Mouse (Mus musculus) hindbrain, embryonic 15.5 days (tissue): ENCODE measurements around the gene Fcmr. TPM values are rescaled to one million over a fixed set of nuclear protein-coding genes. Genes with fewer than 3 reads are reported as not detected.

Experiments used
- ATAC-seq: fragments of 200-750 bp; cut with Nextera tagmentation; 2 replicates; pipeline ENCODE4 v1.8.0; 2017; ENCODE audit warnings: low read depth, moderate number of reproducible peaks, moderate TSS enrichment; ENCODE audit not compliant: low FRiP score
- H3K27ac ChIP-seq: fragments of 300-500 bp; sonication (generic); replicated peaks from 2 replicates; pipeline ENCODE4 v1.5.1; 2015; ENCODE audit warnings: mild to moderate bottlenecking, inconsistent platforms
- H3K27me3 ChIP-seq: fragments of 300-500 bp; sonication (generic); 2 replicates; pipeline ENCODE4 v1.6.1; 2015; ENCODE audit warnings: control low read depth, inconsistent platforms
- H3K36me3 ChIP-seq: fragments of 300-500 bp; sonication (generic); 2 replicates; pipeline ENCODE4 v1.6.1; 2015; ENCODE audit warnings: control low read depth, inconsistent platforms
- H3K4me1 ChIP-seq: fragments of 300-500 bp; sonication (generic); replicated peaks from 2 replicates; pipeline ENCODE4 v1.6.1; 2015; ENCODE audit warnings: control low read depth, inconsistent platforms
- H3K4me2 ChIP-seq: fragments of 300-500 bp; sonication (generic); 2 replicates; pipeline ENCODE4 v1.6.1; 2015; ENCODE audit warnings: moderate library complexity, mild to moderate bottlenecking, inconsistent platforms
- H3K4me3 ChIP-seq: fragments of 300-500 bp; sonication (generic); 2 replicates; pipeline ENCODE4 v1.5.1; 2015; ENCODE audit warnings: mild to moderate bottlenecking, inconsistent platforms
- H3K9ac ChIP-seq: fragments of 300-500 bp; sonication (generic); 2 replicates; pipeline ENCODE4 v1.6.1; 2015; ENCODE audit warnings: inconsistent platforms
- H3K9me3 ChIP-seq: fragments of 300-500 bp; sonication (generic); 2 replicates; pipeline ENCODE4 v1.6.1; 2016; ENCODE audit warnings: control low read depth, inconsistent platforms
- WGBS: fragments of 180-500 bp; shearing (Covaris S2); methylation state at CpG from one replicate; pipeline ENCODE4 v1.1.7; 2015; 5-methylcytosine and 5-hydroxymethylcytosine counted together
- polyA plus RNA-seq: library from polyadenylated mRNA; unstranded; fragments of >200 nt; fragmentation: Nextera tagmentation; extraction: Ambion mirVana; gene quantifications from 2 replicates; pipeline ENCODE4 v1.2.1, GENCODE M21; 2015

Fcmr gene
- 0.92 and 1.3 TPM in 2 replicates for polyA plus RNA-seq

DNA sequence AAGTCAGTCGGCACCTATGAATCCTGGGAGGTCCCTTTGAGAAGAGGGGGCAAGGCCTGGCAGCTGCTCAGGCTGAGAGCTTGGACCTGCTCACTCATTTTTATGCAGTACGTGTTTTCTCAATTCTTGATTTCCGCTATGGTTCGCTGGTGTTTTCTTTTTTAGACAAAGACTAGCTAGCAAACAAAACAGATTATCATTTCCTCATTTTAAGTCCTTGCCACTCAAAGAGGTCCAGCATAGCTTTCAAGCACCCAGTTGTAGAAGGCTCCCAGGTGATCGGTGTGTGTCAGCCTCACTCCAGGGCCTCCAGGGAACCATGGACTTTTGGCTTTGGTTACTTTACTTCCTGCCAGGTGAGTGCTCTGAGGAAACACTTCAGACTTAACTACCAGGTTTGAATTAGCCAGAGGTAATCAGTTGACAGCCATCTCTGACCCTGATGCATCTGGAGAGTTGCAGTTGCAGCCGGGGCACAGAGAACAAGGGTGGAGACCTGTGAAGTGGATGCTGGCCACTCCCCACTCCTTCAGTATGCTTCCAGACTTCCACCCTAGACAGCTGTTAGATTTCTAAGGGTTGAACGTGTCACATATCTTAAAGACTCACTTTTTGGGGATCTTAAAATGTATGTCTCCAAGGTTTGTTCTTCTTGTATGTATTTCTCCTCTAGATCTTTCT, at the start of gene Fcmr:
Gene Fcmr (plus strand): TSS at position 129 of the 681 bp plus-strand sequence.
- Histone ChIP-seq H3K4me2 (no peak within 1 kb of the TSS), H3K27me3 (no peaks in the 10 kb centered on the region), H3K9me3 (no peaks in the 10 kb centered on the region), H3K9ac (no peak within 1 kb of the TSS), H3K27ac (no peak within 1 kb of the TSS), H3K36me3 (no peaks in the 10 kb centered on the region), H3K4me1 (no peaks in the 10 kb centered on the region), H3K4me3 (no peak within 1 kb of the TSS)
- WGBS: 78% methylated on average over 7 of the region's 7 CpGs
- ATAC-seq: no peak

DNA sequence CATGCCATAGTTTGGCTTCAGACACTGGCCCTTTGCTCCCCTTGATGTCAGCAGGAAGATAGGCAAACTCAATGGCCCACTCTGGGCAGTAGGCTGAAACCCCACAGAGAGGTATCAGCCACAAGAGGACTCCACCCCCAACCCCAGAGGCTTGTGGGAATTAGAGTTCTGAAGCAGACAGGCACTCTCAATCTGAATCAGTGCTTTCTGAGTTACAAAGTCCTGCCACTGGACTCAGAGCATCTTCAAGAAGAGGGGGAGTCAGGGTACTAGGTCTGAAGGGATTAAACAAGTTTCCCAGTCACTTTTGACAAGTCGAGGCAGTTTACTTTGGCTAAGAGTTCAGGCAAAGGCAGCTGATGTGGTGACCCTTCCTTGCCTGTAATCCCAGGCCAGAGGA, 45.7 kb upstream of the Fcmr start:
- ATAC-seq: no peak

GRCm38 (mm10) chr1:130820316-130821148, 44.9 kb upstream of the Fcmr start:
- no peak for ATAC-seq
- Histone ChIP-seq H3K36me3 (no peaks in the 10 kb centered on the region), H3K4me1 (no peaks in the 10 kb centered on the region)

More for the DNA sequence above, 45.7 kb upstream of the Fcmr start:
- no peaks in the 10 kb centered on the region for H3K36me3 ChIP-seq
- H3K27ac ChIP-seq: no peak overlapping the region
- H3K4me1 ChIP-seq: no peaks in the 10 kb centered on the region
- no peak overlapping the region for H3K4me2 ChIP-seq
- no peaks in the 10 kb centered on the region for H3K27me3 ChIP-seq
- no peak overlapping the region for H3K4me3 ChIP-seq
- WGBS: 79% methylated on average over 1 of the region's 1 CpGs
- no peak overlapping the region for H3K9ac ChIP-seq
- H3K9me3 ChIP-seq: no peaks in the 10 kb centered on the region

DNA sequence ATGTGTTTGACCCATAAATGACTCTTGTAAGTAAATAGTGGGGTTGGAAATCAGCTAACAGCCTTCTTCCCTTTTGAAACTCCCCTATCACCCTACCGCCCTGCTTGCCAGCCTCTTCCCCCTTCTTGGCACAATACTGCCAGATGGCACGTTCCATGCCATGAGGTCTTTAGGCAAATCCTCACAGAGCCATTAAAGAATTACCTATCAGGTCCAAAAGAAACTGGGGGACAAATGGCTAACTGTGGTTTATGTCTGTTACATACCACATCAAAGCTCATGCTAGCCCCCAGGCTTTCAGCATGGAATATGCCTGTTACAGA, 44.4 kb upstream of the Fcmr start:
- ATAC-seq: no peak
- Histone ChIP-seq H3K27ac (no peak overlapping the region), H3K9me3 (no peaks in the 10 kb centered on the region), H3K27me3 (no peaks in the 10 kb centered on the region), H3K4me1 (no peaks in the 10 kb centered on the region), H3K4me2 (no peak overlapping the region), H3K9ac (no peak overlapping the region), H3K36me3 (no peaks in the 10 kb centered on the region), H3K4me3 (no peak overlapping the region)
- 93% methylated on average over 2 of the region's 2 CpGs for WGBS

More at GRCm38 (mm10) chr1:130820316-130821148, 44.9 kb upstream of the Fcmr start:
- WGBS: 89% methylated on average over 7 of the region's 7 CpGs
- Histone ChIP-seq H3K27ac (no peak overlapping the region), H3K9me3 (no peaks in the 10 kb centered on the region), H3K9ac (no peak overlapping the region), H3K27me3 (no peaks in the 10 kb centered on the region), H3K4me3 (no peak overlapping the region), H3K4me2 (no peak overlapping the region)

- 80% methylated on average over 9 of the region's 9 CpGs for WGBS
- Histone ChIP-seq H3K4me2 (no peak overlapping the region), H3K36me3 (no peaks in the 10 kb centered on the region), H3K4me3 (no peak overlapping the region), H3K4me1 (no peaks in the 10 kb centered on the region), H3K9ac (no peak overlapping the region), H3K27ac (no peak overlapping the region), H3K9me3 (no peaks in the 10 kb centered on the region), H3K27me3 (no peaks in the 10 kb centered on the region)
- ATAC-seq: no peak
Measured at GRCm38 (mm10) chr1:130821911-130822625, 43.4 kb upstream of the Fcmr start.

GRCm38 (mm10) chr1:130826448-130826847, 39.0 kb upstream of the Fcmr start, which contains the start of gene Pigr:
Pigr (plus strand) TSS chr1:130826684.
- ATAC-seq: no peak
- Histone ChIP-seq H3K9ac (no peak within 1 kb of the TSS), H3K4me3 (no peak within 1 kb of the TSS), H3K4me2 (no peak within 1 kb of the TSS), H3K9me3 (no peaks in the 10 kb centered on the region), H3K27me3 (no peaks in the 10 kb centered on the region), H3K4me1 (no peaks in the 10 kb centered on the region), H3K27ac (no peak within 1 kb of the TSS), H3K36me3 (no peaks in the 10 kb centered on the region)
- 90% methylated on average over 5 of the region's 5 CpGs for WGBS

DNA sequence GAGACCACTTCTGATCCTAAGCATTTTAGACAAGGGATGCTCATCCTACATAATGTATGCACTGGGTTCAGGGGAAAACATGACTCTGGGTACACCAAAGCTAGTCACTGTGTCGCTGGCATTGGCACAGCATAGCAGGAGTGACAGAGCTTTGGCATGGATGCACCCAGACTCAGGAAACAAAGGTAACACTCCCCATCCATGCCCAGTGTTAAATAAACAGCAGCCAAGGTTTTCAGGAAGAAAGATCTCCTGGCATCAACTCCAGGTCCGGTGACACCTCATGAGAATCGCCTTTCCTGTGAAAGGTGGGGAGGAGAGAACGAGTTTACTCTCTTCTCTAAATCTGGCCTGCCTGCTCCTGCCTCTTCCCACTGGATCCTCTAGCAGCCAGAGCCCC, 36.8 kb upstream of the Fcmr start:
- Histone ChIP-seq H3K9me3 (no peaks in the 10 kb centered on the region), H3K36me3 (no peaks in the 10 kb centered on the region), H3K4me2 (no peak overlapping the region), H3K4me3 (no peak overlapping the region), H3K9ac (no peak overlapping the region), H3K4me1 (no peaks in the 10 kb centered on the region), H3K27me3 (no peaks in the 10 kb centered on the region), H3K27ac (no peak overlapping the region)
- 83% methylated on average over 4 of the region's 4 CpGs for WGBS
- no peak for ATAC-seq

GRCm38 (mm10) chr1:130829906-130830830, 35.3 kb upstream of the Fcmr start:
- no peak overlapping the region for H3K4me2 ChIP-seq

DNA sequence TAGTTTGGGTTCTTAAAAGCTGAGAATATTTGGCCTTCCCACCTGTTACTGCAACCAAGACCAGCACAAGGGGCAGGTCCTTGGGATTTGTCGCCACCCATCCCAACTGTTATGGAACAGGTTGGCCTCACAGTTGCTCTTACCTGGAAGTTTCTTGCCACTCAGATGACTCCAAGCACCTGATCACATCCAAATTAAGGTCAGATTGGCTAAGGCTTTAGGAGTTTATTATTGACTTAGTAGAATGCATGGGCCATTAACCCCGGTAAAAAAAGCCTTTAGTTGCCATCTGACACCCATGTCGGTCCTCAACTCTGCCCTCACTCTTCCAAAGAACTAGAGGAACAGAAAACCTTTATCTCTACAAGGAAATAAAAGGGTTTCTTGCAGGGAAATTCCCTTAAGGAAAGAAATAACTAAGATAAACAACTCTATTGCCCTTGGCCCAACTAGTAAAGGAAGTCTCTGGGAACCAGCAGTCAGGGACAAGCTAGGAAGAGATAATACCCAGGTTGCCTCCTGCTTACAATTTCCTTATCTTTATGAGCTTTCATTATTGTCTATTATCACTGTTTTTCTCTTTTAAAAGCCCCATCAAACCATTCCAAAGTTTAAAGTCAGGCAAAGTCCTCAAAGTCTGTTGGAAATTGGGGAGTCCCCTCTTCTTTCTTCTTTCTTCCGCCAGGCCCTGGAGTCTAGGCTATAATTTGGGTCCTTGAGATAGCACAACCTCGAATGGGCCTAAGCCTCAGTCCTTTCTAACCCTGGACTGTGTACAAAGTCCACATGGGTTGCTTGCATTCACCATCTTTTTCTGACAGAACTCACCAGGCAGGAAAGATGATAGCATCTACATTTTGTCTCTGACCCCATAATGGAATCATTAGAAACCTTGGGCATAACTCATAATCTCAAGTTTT, 33.0 kb upstream of the Fcmr start:
- H3K36me3 ChIP-seq: no peaks in the 10 kb centered on the region
- H3K9me3 ChIP-seq: no peaks in the 10 kb centered on the region
- H3K27ac ChIP-seq: no peak overlapping the region
- 83% methylated on average over 5 of the region's 5 CpGs for WGBS
- no peak overlapping the region for H3K9ac ChIP-seq
- no peaks in the 10 kb centered on the region for H3K4me1 ChIP-seq
- no peak for ATAC-seq
- H3K27me3 ChIP-seq: no peaks in the 10 kb centered on the region
- H3K4me2 ChIP-seq: no peak overlapping the region
- no peak overlapping the region for H3K4me3 ChIP-seq

More at GRCm38 (mm10) chr1:130829906-130830830, 35.3 kb upstream of the Fcmr start:
- Histone ChIP-seq H3K9ac (no peak overlapping the region), H3K4me3 (no peak overlapping the region), H3K36me3 (no peaks in the 10 kb centered on the region), H3K27ac (no peak overlapping the region), H3K27me3 (no peaks in the 10 kb centered on the region), H3K9me3 (no peaks in the 10 kb centered on the region), H3K4me1 (no peaks in the 10 kb centered on the region)
- WGBS: 80% methylated on average over 8 of the region's 8 CpGs
- ATAC-seq: no peak

GRCm38 (mm10) chr1:130835161-130835936, 30.1 kb upstream of the Fcmr start:
- Histone ChIP-seq H3K27me3 (no peaks in the 10 kb centered on the region), H3K9me3 (no peaks in the 10 kb centered on the region), H3K27ac (no peak overlapping the region), H3K4me3 (no peak overlapping the region), H3K4me2 (no peak overlapping the region), H3K36me3 (no peaks in the 10 kb centered on the region), H3K4me1 (no peaks in the 10 kb centered on the region), H3K9ac (no peak overlapping the region)
- ATAC-seq: no peak
- WGBS: 90% methylated on average over 6 of the region's 6 CpGs
